Mouse (Mus musculus): ENCODE data around the gene Hnrnpab. TPM values are rescaled to one million over a fixed set of nuclear protein-coding genes. Genes with fewer than 3 reads are reported as not detected.

The Hnrnpab gene
- total and polyA plus RNA-seq, 2 experiments = 96.9 to 103 TPM

DNA sequence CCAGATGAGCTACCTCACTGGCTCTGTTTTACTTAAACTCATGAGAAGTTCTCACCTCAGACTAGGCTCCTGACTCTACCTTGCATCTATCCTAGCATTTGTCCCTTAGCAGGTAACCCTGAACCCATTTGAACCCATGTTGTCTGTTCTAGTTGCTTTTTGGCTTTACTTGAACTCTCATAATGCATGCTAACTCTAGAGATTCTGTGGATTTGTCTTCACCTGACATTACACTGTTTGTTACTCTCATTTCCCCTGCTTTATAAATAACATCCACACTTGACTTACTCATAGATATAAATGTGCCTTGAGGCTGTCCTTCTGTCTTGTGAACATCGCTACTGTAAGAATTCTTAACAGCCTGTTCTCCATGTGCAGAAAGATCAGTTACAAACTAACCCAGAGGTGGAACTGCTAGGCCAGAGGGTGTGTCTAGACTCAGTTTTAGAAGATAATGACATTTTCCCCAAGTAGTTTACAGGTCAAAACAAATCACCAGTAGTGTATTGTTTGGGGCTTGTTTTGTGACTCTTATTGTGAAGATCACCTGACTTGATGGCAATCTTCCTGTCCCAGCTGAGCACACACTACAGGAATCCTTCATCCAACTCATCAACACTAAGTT is 11.1 kb downstream of the Hnrnpab start:
- Histone ChIP-seq H3K36me3 (ENCODE audit: control insufficient read depth, insufficient read depth, low read length) (peaks cover 80% of the 10 kb centered on the region), H3K27me3 (ENCODE audit: control insufficient read depth, insufficient read depth, low read length) (no peaks in the 10 kb centered on the region), H3K79me2 (ENCODE audit: control insufficient read depth, insufficient read depth, low read length) (no peaks in the 10 kb centered on the region), H3K9ac (ENCODE audit: low read depth, low read length) (no peak overlapping the region), H3K27ac (replicated peaks; ENCODE audit: insufficient read depth, low read depth, low read length) (no peak overlapping the region), H3K4me3 (ENCODE audit: insufficient read depth, low read depth, low read length) (no peak overlapping the region), H3K4me1 (ENCODE audit: control insufficient read depth, insufficient read depth, low read length) (no peaks in the 10 kb centered on the region; the same call in none of the 2 replicates)
- 92% methylated on average over 1 of the region's 1 CpGs for WGBS
- no peak for TF ChIP-seq CTCF (IDR thresholded peaks at IDR 0.05; ENCODE audit: low read depth, low read length)
- no peak for DNase-seq (ENCODE audit: extremely low read depth, low read depth, low spot score)

DNA sequence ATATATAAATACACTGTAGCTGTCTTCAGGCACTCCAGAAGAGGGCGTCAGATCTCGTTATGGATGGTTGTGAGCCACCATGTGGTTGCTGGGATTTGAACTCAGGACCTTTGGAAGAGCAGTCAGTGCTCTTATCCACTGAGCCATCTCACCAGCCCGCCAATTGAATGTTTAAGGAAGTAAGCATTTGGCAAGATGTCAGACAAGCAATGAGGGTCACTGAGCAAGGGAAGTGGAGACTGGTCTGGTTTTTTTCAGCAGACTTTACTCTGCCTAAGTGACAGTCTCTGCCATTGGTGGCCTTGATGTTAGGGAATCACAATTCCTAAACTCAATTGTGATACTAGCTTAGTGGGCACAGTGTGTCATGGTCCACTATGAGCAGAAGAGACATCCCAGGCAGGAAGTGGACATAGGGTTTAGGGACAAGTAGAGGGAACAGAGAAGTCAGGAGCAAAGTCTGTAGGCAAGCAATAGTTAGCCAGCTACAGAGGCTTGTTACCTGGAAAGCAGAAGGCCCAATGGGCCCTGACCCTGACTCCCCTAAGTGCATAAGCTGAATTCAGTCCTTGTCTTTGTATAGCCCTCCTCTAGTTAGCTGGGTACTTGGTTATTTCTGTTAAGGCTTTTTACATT is 11.8 kb downstream of the Hnrnpab start:
- H3K4me1 ChIP-seq (ENCODE audit: control insufficient read depth, insufficient read depth, low read length) = no peaks in the 10 kb centered on the region; the same call in none of the 2 replicates
- peaks cover 73% of the 10 kb centered on the region for H3K36me3 ChIP-seq (ENCODE audit: control insufficient read depth, insufficient read depth, low read length)
- H3K79me2 ChIP-seq (ENCODE audit: control insufficient read depth, insufficient read depth, low read length) = no peaks in the 10 kb centered on the region
- H3K4me3 ChIP-seq (ENCODE audit: insufficient read depth, low read depth, low read length) = no peak overlapping the region
- WGBS = 63% methylated on average over 3 of the region's 3 CpGs
- H3K27ac ChIP-seq (replicated peaks; ENCODE audit: insufficient read depth, low read depth, low read length) = no peak overlapping the region
- no peaks in the 10 kb centered on the region for H3K27me3 ChIP-seq (ENCODE audit: control insufficient read depth, insufficient read depth, low read length)
- TF ChIP-seq POLR2A (IDR thresholded peaks at IDR 0.05; ENCODE audit: extremely low read depth, insufficient read depth, low read length) = no peak
- no peak for TF ChIP-seq CTCF (IDR thresholded peaks at IDR 0.05; ENCODE audit: low read depth, low read length)
- no peak for DNase-seq (ENCODE audit: extremely low read depth, low read depth, low spot score)
- H3K9ac ChIP-seq (ENCODE audit: low read depth, low read length) = no peak overlapping the region

DNA sequence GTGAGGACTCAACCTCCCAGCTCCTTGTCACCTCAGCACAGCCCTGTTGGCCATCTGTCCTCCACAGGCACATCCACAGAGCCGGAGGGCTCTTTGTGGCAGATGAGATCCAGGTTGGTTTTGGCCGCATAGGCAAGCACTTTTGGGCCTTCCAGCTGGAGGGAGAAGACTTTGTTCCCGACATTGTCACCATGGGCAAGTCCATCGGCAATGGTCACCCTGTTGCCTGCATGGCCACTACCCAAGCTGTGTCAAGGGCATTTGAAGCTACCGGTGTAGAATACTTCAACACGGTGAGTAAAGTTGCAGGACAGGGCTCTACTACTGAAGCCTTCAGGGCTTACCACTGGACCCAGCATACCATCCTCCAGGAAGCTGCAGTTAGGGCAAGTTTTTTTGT is 12.8 kb downstream of the Hnrnpab start:
- TF ChIP-seq POLR2A (IDR thresholded peaks at IDR 0.05; ENCODE audit: extremely low read depth, insufficient read depth, low read length) = no peak
- no peak for TF ChIP-seq CTCF (IDR thresholded peaks at IDR 0.05; ENCODE audit: low read depth, low read length)
- Histone ChIP-seq H3K4me3 (ENCODE audit: insufficient read depth, low read depth, low read length) (no peak overlapping the region), H3K9ac (ENCODE audit: low read depth, low read length) (no peak overlapping the region), H3K36me3 (ENCODE audit: control insufficient read depth, insufficient read depth, low read length) (peaks cover 63% of the 10 kb centered on the region), H3K4me1 (ENCODE audit: control insufficient read depth, insufficient read depth, low read length) (no peaks in the 10 kb centered on the region; the same call in none of the 2 replicates), H3K27me3 (ENCODE audit: control insufficient read depth, insufficient read depth, low read length) (no peaks in the 10 kb centered on the region), H3K79me2 (ENCODE audit: control insufficient read depth, insufficient read depth, low read length) (no peaks in the 10 kb centered on the region), H3K27ac (replicated peaks; ENCODE audit: insufficient read depth, low read depth, low read length) (no peak overlapping the region)
- WGBS = 83% methylated on average over 6 of the region's 6 CpGs
- no peak for DNase-seq (ENCODE audit: extremely low read depth, low read depth, low spot score)

DNA sequence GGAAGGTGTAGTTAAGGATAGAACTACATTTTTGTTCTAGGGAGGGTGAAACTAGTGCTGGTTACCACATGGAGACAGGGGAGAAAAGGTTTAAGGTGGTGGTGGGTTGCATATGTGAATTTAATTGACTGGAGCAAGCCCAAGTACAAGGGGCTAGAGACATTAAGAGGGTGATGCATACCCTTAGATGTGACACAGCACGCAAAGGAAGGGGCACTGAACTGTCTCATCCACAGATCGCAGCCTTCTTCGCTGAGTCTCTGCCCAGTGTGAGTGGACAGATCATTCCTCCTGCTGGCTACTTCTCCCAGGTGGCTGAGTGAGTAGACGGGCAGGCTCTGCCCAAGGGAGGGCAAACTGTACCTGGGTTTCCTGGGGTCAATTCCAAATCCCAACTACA is 13.3 kb downstream of the Hnrnpab start:
- no peak overlapping the region for H3K9ac ChIP-seq (ENCODE audit: low read depth, low read length)
- H3K36me3 ChIP-seq (ENCODE audit: control insufficient read depth, insufficient read depth, low read length) = peaks cover 58% of the 10 kb centered on the region
- no peak for TF ChIP-seq POLR2A (IDR thresholded peaks at IDR 0.05; ENCODE audit: extremely low read depth, insufficient read depth, low read length)
- no peak for TF ChIP-seq CTCF (IDR thresholded peaks at IDR 0.05; ENCODE audit: low read depth, low read length)
- H3K27ac ChIP-seq (replicated peaks; ENCODE audit: insufficient read depth, low read depth, low read length) = no peak overlapping the region
- no peaks in the 10 kb centered on the region for H3K79me2 ChIP-seq (ENCODE audit: control insufficient read depth, insufficient read depth, low read length)
- H3K4me1 ChIP-seq (ENCODE audit: control insufficient read depth, insufficient read depth, low read length) = no peaks in the 10 kb centered on the region; the same call in none of the 2 replicates
- WGBS = 90% methylated on average over 4 of the region's 4 CpGs
- H3K27me3 ChIP-seq (ENCODE audit: control insufficient read depth, insufficient read depth, low read length) = no peaks in the 10 kb centered on the region
- DNase-seq (ENCODE audit: extremely low read depth, low read depth, low spot score) = no peak
- no peak overlapping the region for H3K4me3 ChIP-seq (ENCODE audit: insufficient read depth, low read depth, low read length)

DNA sequence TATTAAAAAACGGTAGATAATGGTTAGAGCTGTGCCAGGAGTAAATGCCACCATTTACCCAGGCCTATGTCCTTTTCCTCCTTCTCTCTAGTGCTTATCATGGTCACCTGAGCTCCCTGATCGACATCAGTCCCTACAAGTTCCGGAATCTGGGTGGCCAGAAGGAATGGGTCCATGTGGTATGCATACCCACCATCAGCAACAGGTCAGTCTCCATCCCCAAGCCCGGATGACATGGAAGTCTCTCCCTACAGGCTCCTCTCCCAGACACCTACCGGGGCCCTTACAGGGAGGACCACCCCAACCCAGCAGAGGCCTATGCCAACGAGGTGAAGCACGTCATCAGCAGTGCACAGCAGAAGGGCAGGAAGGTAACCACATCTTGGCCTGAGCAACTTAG is 14.7 kb downstream of the Hnrnpab start:
- Histone ChIP-seq H3K4me3 (ENCODE audit: insufficient read depth, low read depth, low read length) (no peak overlapping the region), H3K9ac (ENCODE audit: low read depth, low read length) (no peak overlapping the region), H3K4me1 (ENCODE audit: control insufficient read depth, insufficient read depth, low read length) (no peaks in the 10 kb centered on the region; the same call in none of the 2 replicates), H3K36me3 (ENCODE audit: control insufficient read depth, insufficient read depth, low read length) (peaks cover 47% of the 10 kb centered on the region), H3K79me2 (ENCODE audit: control insufficient read depth, insufficient read depth, low read length) (no peaks in the 10 kb centered on the region), H3K27me3 (ENCODE audit: control insufficient read depth, insufficient read depth, low read length) (no peaks in the 10 kb centered on the region), H3K27ac (replicated peaks; ENCODE audit: insufficient read depth, low read depth, low read length) (no peak overlapping the region)
- DNase-seq (ENCODE audit: extremely low read depth, low read depth, low spot score) = no peak
- 87% methylated on average over 7 of the region's 7 CpGs for WGBS
- TF ChIP-seq POLR2A (IDR thresholded peaks at IDR 0.05; ENCODE audit: extremely low read depth, insufficient read depth, low read length) = no peak
- TF ChIP-seq CTCF (IDR thresholded peaks at IDR 0.05; ENCODE audit: low read depth, low read length) = no peak

DNA sequence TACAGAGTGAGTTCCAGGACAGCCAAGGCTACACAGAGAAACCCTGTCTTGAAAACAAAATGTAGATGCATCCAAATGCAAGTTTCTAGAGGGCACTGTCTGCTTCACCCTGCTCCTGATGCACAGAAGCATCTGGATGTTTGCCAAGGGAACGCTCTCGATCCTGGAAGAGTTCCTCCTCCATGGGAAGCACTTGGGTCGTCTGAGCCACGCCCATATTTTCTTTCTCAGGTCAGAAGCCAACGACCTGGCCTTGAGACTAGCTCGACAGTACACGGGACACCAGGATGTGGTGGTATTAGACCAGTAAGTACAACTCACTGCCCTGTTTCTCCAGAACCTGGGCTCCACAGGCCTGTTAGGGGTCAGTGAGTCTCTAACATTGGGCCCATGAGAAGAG is 15.5 kb downstream of the Hnrnpab start:
- Histone ChIP-seq H3K27me3 (ENCODE audit: control insufficient read depth, insufficient read depth, low read length) (no peaks in the 10 kb centered on the region), H3K4me1 (ENCODE audit: control insufficient read depth, insufficient read depth, low read length) (no peaks in the 10 kb centered on the region; the same call in none of the 2 replicates), H3K4me3 (ENCODE audit: insufficient read depth, low read depth, low read length) (no peak overlapping the region), H3K36me3 (ENCODE audit: control insufficient read depth, insufficient read depth, low read length) (peaks cover 40% of the 10 kb centered on the region), H3K9ac (ENCODE audit: low read depth, low read length) (no peak overlapping the region), H3K27ac (replicated peaks; ENCODE audit: insufficient read depth, low read depth, low read length) (no peak overlapping the region), H3K79me2 (ENCODE audit: control insufficient read depth, insufficient read depth, low read length) (no peaks in the 10 kb centered on the region)
- TF ChIP-seq CTCF (IDR thresholded peaks at IDR 0.05; ENCODE audit: low read depth, low read length) = no peak
- TF ChIP-seq POLR2A (IDR thresholded peaks at IDR 0.05; ENCODE audit: extremely low read depth, insufficient read depth, low read length) = no peak
- no peak for DNase-seq (ENCODE audit: extremely low read depth, low read depth, low spot score)
- 28% methylated on average over 7 of the region's 7 CpGs for WGBS
